Mouse (Mus musculus) cerebellum, postnatal 25 days (tissue): ENCODE measurements around the gene Abhd13.

Experiments used
- DNase-seq, 2 experiments: peaks; one replicate each; pipeline ENCODE4 v3.0.0; 2021; ENCODE audit warnings: mixed read lengths in 2 of 2

The Abhd13 gene

DNA sequence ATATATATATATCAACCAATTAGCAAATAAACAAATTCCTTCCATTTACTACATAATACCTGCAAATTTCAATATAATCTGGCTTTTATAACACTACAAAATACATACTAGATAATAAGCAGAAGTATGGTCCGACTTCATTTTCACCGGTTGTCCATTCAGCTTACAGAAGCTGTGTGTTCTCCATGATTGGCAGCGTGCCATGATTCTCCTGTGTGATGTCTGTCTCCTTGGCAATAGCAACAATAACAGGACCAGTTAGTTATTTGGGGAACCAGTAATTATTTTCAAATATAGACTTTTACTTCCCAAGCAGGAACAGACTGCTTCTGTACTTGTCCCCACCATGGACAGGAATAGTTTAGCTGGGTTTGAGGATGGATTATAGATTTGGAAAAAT lies 39.7 kb downstream of the Abhd13 start:
- DNase-seq: peak; percentile 39 to 78

DNA sequence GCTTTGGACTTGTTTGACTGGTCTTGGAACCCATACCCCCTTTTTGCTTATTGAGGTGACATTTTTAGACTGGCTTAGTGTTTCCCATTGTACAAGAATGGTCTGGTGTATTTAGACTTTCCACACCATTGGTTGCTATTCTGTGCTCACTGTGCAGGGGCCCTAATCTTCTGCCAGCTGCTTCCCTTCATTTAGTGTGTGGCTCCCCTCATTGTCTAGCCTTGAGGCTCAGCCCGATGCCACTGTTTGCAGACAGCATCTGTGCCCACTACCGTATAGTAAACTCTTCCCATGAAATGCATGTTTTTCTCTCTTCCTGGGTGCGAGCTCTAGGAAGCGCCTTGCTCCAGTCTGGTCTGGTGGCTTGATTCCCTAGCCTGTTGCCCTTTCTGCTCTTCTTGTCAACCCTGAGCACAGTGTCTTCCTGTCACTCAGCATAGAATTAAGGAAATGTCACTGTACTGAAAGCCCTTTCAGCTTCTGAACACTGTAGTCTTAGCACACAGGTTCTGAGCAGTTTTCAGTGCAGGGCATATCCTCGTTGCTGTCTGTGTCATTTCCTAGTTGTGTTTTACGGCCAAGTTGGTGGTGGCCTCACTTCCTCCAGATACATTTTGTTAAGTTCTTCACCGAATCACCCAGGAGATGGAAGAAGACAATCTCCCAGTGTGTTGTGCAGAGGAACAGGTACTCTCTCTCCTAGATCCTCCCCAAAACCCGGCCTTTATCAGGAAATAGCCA lies 53.0 kb downstream of the Abhd13 start:
- DNase-seq: no peak

DNA sequence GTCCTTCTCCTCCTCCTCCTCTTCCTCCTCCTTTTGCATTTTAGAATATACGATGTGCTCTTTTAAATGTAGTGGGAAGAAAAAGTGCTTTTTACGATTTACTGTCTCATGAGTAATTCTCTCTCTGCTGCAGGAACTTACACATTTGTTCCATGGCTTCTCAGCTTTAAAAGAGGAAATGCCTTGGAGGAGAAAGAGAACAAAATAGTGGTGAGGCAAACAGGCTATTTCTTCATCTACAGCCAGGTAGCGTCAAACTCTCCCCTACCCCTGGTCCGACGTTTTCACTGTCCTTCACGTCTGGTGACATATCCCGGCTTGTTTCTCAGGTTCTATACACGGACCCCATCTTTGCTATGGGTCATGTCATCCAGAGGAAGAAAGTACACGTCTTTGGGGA lies 53.7 kb downstream of the Abhd13 start:
- no peak for DNase-seq

DNA sequence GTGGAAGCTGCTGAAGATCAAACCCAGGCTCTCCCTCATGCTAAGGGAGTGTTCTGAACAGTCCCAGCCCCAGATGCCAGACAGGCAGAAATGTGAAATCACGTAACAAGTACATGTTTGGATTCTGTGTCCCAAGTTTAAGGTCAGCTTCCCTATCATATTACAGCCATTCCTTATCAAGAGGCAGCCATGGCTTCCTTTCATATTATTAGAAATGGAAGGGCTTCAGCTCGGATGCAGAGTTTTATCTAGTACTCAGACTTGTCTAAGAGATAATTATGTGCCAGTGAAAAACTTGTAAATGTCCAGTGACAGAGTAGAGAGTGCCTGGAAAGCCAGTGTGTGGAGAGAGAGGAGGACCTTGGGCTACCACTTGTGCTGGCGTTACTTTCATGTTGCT lies 63.4 kb downstream of the Abhd13 start:
- no peak for DNase-seq
